Mouse (Mus musculus): ENCODE results near the gene Dlx3.

DNA sequence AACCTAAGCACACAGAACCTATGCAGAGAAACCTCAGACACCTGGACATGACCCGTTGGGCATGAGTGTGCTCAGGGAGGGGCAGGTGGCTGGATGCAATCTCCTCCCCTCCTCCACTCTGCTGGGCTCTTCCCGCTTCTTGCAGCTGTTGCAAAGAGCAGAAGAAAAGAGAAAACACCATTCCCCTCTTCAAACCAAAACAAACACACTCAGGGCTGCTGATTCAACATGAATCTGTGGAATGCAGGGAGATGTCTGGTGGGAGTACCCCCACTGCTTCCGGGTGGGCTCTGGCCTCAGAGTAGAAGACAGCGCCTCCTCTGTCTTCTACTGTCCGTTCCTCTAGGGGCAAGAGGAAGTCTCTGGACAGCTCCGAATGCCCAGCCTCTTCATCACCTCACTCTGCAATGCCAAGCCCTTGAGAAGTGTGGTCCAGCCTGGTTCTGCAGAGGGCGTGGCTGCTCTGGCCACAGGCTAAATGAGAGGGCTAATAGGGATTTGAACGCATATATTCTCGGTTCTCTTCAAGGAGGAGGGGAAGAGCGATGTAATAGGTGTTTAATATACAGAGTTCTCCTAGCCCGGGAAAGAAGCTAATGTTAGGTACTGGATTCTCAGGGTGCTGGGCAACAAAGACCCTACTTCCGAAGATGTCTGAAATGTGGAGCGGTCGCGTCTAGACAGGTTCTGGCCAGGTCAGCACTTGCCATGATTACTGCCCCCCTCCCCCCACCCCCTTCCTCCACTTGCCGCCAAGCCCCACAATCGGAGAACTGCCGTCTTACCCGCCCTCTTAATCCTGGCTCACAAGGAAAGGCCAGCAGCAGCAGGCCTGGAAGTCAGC, 44.5 kb upstream of the Dlx3 start:
- TF ChIP-seq EP300 (IDR thresholded peaks at IDR 0.05) (no peak; the same call in 1 of the 2 replicates), CTCF (IDR thresholded peaks at IDR 0.05) (peak; percentile 58)

All from lung, postnatal 0 days (tissue).